Mouse (Mus musculus) CD4-positive, CD25-positive, alpha-beta regulatory T cell (primary cell): Measurements from ENCODE around the gene 2610044O15Rik8. TPM values are rescaled to one million over a fixed set of nuclear protein-coding genes. Genes with fewer than 3 reads are reported as not detected.

Experiments
- polyA plus RNA-seq: library from polyadenylated mRNA; unstranded; fragments of 100-300 nt; shearing (Covaris generic); gene quantifications from one replicate; pipeline ENCODE4 v1.2.1, GENCODE M21; 2017

The 2610044O15Rik8 gene
- polyA plus RNA-seq, result 24.1 TPM

GRCm38 (mm10) chr8:129234027-129234733 is at the start of gene 2610044O15Rik8:
2610044O15Rik8 (minus strand) TSS chr8:129234406.

Other genes with a start within 250 kb of the 2610044O15Rik8 start
- 0.14 TPM for gene Ccdc7a, start 168.9 kb downstream of the 2610044O15Rik8 start, polyA plus RNA-seq
- not detected for gene Ccdc7b, start 167.3 kb downstream of the 2610044O15Rik8 start, polyA plus RNA-seq
- gene Gm10999, start 102.7 kb downstream of the 2610044O15Rik8 start, polyA plus RNA-seq, result not detected